Mouse (Mus musculus) c-Kit-positive CD71-positive TER-119-negative erythroid progenitor cells, embryonic 14.5 days (primary cell): ENCODE data around the gene Tgm3.

Experiments used
- DNase-seq: peaks from one replicate; pipeline ENCODE4 v3.0.0-alpha.2; 2013; ENCODE audit warnings: low read depth

Gene Tgm3

DNA sequence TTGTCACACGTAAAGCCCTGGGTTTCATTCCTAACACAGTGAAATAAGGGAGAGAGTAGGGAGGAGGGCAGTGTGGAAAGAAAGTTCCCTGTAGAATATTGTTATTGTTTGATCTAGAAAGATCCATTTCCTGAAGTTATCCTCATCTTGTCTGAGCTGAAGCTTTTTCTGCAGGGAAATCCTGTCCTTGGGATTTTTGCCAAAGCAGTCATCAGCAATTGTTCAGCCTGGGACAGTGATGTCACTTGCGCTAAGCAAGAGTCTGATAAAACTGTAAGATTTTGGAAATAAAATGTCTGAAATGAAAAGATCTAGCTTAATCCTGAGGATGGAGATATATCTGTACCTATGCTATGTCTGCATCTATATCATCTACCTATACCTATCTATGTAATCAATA lies 58.2 kb downstream of the Tgm3 start:
- DNase-seq, result no peak
